Mouse (Mus musculus) spleen, adult 2 months (tissue): ENCODE results near the gene Utp4.

ENCODE experiments used
- CTCF ChIP-seq: fragments of 200-500 bp; IDR thresholded peaks from 2 replicates; pipeline ENCODE4 v1.5.1; 2011; ENCODE audit warnings: mild to moderate bottlenecking, inconsistent platforms; ENCODE audit not compliant: insufficient read depth, insufficient read length, insufficient replicate concordance; ENCODE audit errors: extremely low read depth
- POLR2A ChIP-seq: fragments of 200-500 bp; IDR thresholded peaks from 2 replicates; pipeline ENCODE4 v1.6.1; 2011; ENCODE audit warnings: low read depth, low read length, inconsistent platforms

DNA sequence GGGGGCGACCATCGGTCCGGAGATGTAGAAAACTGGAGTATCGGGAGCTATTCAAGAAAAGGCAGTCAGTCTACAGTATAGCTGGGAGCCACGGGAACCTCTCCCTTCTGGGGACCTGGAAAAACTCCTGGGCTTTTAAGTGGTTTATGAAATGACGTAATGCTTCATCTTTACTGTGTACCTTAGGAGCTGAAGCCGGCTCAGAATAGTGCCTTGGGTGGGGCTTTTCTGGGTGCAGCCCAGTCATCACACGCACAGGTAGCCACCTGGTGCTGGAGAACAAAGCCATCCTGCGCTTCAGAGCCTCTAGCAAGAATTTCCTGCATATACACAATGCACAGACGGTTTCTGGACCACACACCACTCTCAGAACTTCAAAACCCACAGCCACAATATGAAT is 30.6 kb upstream of the Utp4 start:
- no peak for TF ChIP-seq POLR2A
- TF ChIP-seq CTCF, result no peak
